Mouse (Mus musculus) liver, embryonic 11.5 days (tissue): ENCODE data around the gene Capzb. TPM values are rescaled to one million over a fixed set of nuclear protein-coding genes. Genes with fewer than 3 reads are reported as not detected.
A peak's percentile ranks its signal among the peaks of the same experiment; 100 is the strongest.

ENCODE experiments used
- ATAC-seq: fragments of 200-750 bp; cut with Nextera tagmentation; replicated peaks from 2 replicates; pipeline ENCODE4 v1.8.0; 2017; ENCODE audit warnings: moderate number of reproducible peaks, mild to moderate bottlenecking, moderate TSS enrichment, moderate library complexity; ENCODE audit not compliant: low FRiP score
- DNase-seq: peaks from one replicate; pipeline ENCODE4 v3.0.0-alpha.2; 2017; ENCODE audit warnings: low spot score
- H3K27ac ChIP-seq: fragments of 300-500 bp; sonication (generic); 2 replicates; pipeline ENCODE4 v1.5.1; 2014; ENCODE audit warnings: mild to moderate bottlenecking, low read depth, low read length, control low read depth
- H3K27me3 ChIP-seq: fragments of 300-500 bp; sonication (generic); replicated peaks from 2 replicates; pipeline ENCODE4 v1.6.1; 2014; ENCODE audit warnings: low read length, mixed read lengths; ENCODE audit not compliant: control insufficient read depth, insufficient read depth
- H3K36me3 ChIP-seq: fragments of 300-500 bp; sonication (generic); 2 replicates; pipeline ENCODE4 v1.6.1; 2014; ENCODE audit warnings: mild to moderate bottlenecking, low read length, moderate library complexity, mixed read lengths; ENCODE audit not compliant: control insufficient read depth, insufficient read depth
- H3K4me1 ChIP-seq: fragments of 300-500 bp; sonication (generic); replicated peaks from 2 replicates; pipeline ENCODE4 v1.6.1; 2014; ENCODE audit warnings: low read length, mixed read lengths; ENCODE audit not compliant: control insufficient read depth, insufficient read depth
- H3K4me2 ChIP-seq: fragments of 300-500 bp; sonication (generic); 2 replicates; pipeline ENCODE4 v1.6.1; 2014; ENCODE audit warnings: mild to moderate bottlenecking, control low read depth, moderate library complexity
- H3K4me3 ChIP-seq: fragments of 300-500 bp; sonication (generic); 2 replicates; pipeline ENCODE4 v1.5.1; 2014; ENCODE audit warnings: low read depth, low read length, control low read depth
- H3K9ac ChIP-seq: fragments of 300-500 bp; sonication (generic); 2 replicates; pipeline ENCODE4 v1.6.1; 2014; ENCODE audit warnings: low read depth, low read length, control low read depth
- H3K9me3 ChIP-seq: fragments of 300-500 bp; sonication (generic); 2 replicates; pipeline ENCODE4 v1.6.1; 2016; ENCODE audit warnings: low read length, inconsistent platforms, mixed read lengths; ENCODE audit not compliant: control insufficient read depth
- WGBS: fragments of 180-500 bp; shearing (Covaris S2); extraction: QIAGEN DNeasy Blood & Tissue Kit; methylation state at CpG from one replicate; pipeline ENCODE4 v1.1.7; 2014; 5-methylcytosine and 5-hydroxymethylcytosine counted together
- polyA plus RNA-seq: library from polyadenylated mRNA; unstranded; fragments of >200 nt; fragmentation: Nextera tagmentation; extraction: Ambion mirVana; gene quantifications from 2 replicates; pipeline ENCODE4 v1.2.1, GENCODE M21; 2014

Capzb gene
- 250 and 257 TPM in 2 replicates for polyA plus RNA-seq

DNA sequence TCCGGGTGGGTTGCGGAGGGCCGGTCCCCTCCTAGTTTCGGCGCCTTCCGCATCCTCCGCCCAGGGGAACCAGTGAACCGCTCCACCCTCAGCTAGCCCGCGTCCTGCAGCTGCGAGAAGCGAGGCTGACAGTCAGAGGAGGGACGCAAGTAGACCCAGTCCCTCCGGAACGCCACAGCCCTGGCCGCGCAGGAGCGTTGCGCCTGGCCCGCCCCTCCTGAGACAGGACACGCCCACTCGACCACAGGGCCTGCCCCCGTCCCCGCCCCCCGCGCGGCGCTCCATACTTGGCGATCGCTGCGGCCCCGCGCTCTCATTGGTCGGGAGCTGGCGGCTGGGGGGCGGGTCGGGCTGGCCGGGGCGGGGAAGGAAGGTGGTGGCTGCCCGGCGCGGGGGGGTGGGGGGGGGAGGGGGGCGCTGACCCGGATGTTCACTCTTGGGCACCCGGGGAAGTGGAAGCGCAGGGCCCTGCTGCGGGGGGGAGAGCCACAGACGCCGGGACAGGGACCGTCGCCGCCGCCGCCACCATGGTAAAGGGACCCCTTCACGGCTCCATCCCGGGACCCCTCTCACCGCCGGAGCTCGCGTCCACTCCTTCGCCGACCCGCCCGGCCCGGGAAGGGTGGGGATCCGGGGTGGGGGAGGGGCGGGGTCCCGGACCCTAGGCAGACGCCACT lies at the start of gene Capzb:
Gene Capzb (plus strand): TSS at position 401 of the 677 bp plus-strand sequence.
- peak within 1 kb of the TSS; percentile 80 for H3K4me3 ChIP-seq
- ATAC-seq (peak; percentile 96), DNase-seq (peak; percentile 99)
- peaks cover 61% of the 10 kb centered on the region for H3K4me1 ChIP-seq
- H3K9ac ChIP-seq = peak within 1 kb of the TSS; percentile 74
- H3K27me3 ChIP-seq = no peaks in the 10 kb centered on the region
- H3K9me3 ChIP-seq = no peaks in the 10 kb centered on the region
- H3K27ac ChIP-seq = peak within 1 kb of the TSS; percentile 85
- no peaks in the 10 kb centered on the region for H3K36me3 ChIP-seq
- H3K4me2 ChIP-seq = peak within 1 kb of the TSS; percentile 96
- under 1% methylated on average over 63 of the region's 69 CpGs for WGBS

DNA sequence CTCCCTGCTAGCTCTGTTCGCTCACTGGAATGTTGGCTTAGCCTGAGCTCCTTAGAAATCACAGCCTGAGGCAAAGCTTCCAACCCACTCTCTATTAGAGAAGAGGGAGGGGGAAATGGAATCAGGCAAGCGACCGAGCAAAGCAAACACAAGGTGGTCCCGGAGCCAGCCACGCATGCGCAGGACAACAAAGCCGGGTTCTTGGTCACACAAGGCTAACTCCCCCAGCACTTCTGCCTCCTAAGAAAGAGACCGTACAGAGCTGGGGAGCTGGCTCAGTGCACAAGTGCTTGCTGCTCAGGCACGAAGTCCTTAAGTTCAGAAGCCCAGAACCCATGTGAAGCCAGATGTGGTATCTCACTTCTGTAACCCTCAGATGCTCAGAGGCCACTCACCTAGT lies 49.7 kb upstream of the Capzb start:
- Histone ChIP-seq H3K4me3 (no peak overlapping the region), H3K27me3 (no peaks in the 10 kb centered on the region), H3K9ac (no peak overlapping the region), H3K9me3 (no peaks in the 10 kb centered on the region), H3K36me3 (no peaks in the 10 kb centered on the region), H3K27ac (no peak overlapping the region), H3K4me1 (peaks cover 3% of the 10 kb centered on the region; the same call in 1 of the 2 replicates), H3K4me2 (peak overlapping the region; percentile 34)
- 64% methylated on average over 9 of the region's 9 CpGs for WGBS
- DNase-seq = no peak
- ATAC-seq = no peak

DNA sequence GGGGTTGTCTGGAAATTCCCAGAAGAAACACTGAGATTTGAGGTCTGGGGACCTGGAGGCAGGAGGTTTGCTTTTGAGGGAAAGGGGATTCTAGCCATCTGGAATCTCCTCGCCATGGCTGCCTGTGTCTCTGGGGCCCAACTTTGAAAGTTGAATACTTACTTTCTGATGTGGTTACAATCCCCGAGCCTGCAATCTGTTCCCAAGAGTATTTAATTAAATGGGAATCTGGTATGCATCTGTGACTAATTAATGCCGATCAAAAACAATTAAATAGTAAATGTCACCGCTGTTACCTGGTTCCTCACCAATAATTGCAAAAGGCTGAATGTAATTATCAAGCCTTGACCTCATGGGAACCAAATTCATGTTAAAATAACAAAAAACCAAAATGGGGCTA lies 48.1 kb upstream of the Capzb start:
- WGBS = 85% methylated on average over 4 of the region's 4 CpGs
- ATAC-seq (no peak), DNase-seq (no peak)
- Histone ChIP-seq H3K27ac (no peak overlapping the region), H3K4me1 (peaks cover 3% of the 10 kb centered on the region; the same call in 1 of the 2 replicates), H3K4me2 (no peak overlapping the region), H3K27me3 (no peaks in the 10 kb centered on the region), H3K9ac (no peak overlapping the region), H3K4me3 (no peak overlapping the region), H3K36me3 (no peaks in the 10 kb centered on the region), H3K9me3 (0 out of 2 replicates have a peak, but pooled peaks cover 3% of the 10 kb centered on the region)

DNA sequence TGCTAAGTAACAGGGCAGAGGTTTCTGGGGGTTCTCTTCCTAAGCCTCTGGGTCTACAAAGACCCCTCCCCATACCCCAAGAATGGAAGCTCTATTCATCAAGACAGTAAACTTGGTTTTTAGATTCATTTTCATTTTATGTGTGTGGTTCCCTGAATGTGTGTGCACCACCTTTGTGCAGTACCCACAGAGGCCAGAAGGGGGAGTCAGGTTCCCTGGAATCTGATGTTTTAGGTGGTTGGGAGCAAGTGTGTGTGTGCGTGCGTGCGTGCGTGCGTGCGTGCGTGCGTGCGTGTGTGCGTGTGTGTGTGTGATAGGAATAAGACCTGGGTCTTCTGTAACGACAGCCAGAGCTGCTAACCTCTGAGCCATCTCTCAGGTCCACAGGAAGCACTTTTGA lies 47.5 kb upstream of the Capzb start:
- Histone ChIP-seq H3K36me3 (no peaks in the 10 kb centered on the region), H3K4me3 (no peak overlapping the region), H3K27ac (no peak overlapping the region), H3K4me2 (no peak overlapping the region), H3K4me1 (peaks cover 3% of the 10 kb centered on the region; the same call in 1 of the 2 replicates), H3K9me3 (0 out of 2 replicates have a peak, but pooled peaks cover 3% of the 10 kb centered on the region), H3K27me3 (no peaks in the 10 kb centered on the region), H3K9ac (no peak overlapping the region)
- ATAC-seq (no peak), DNase-seq (no peak)
- 87% methylated on average over 11 of the region's 11 CpGs for WGBS

DNA sequence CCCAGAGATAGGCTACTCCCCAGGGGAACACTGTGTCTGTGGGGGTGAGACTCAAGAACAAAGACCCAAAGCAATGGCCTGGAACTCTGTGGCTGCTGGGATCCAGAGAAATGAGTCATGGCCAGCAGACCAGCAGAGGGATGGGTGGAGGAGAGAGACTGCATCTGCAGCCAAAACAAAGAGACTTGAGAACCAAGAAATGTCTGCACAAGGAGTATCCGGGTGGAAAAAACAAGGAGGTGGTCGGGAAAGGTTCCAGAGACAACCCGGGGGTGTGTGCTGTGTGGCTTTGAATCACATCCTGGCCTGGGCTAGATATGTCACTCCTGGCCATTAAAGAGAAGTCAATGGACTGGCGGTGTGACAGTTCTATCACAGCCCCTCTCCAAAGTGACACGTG lies 45.9 kb upstream of the Capzb start:
- Histone ChIP-seq H3K4me3 (no peak overlapping the region), H3K4me2 (no peak overlapping the region), H3K9ac (no peak overlapping the region), H3K9me3 (0 out of 2 replicates have a peak, but pooled peaks cover 3% of the 10 kb centered on the region), H3K4me1 (peaks cover 3% of the 10 kb centered on the region; the same call in 1 of the 2 replicates), H3K36me3 (no peaks in the 10 kb centered on the region), H3K27ac (no peak overlapping the region), H3K27me3 (no peaks in the 10 kb centered on the region)
- WGBS = 65% methylated on average over 5 of the region's 5 CpGs
- no peak for DNase-seq
- no peak for ATAC-seq

DNA sequence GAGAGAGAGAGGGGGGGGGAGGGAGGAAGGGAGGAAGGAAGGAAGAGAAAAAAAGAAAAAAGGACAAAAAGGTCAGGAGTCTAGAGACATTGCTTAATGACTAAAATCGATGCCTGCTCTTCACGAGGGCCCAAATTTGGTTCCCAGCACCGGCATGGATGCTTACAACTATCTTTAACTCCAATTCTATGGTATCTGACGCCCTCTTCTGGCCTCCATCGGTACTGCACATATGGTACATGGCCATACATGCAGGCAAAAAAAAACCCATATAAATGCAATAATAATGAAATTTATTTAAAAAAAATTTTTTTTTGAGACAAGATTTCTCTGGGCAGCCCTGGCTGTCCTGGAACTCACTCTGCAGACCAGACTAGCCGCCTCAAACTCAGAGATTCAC lies 41.3 kb upstream of the Capzb start:
- Histone ChIP-seq H3K27me3 (no peaks in the 10 kb centered on the region), H3K27ac (no peak overlapping the region), H3K4me3 (no peak overlapping the region), H3K4me1 (no peaks in the 10 kb centered on the region), H3K36me3 (no peaks in the 10 kb centered on the region), H3K9me3 (0 out of 2 replicates have a peak, but pooled peaks cover 3% of the 10 kb centered on the region), H3K4me2 (no peak overlapping the region), H3K9ac (no peak overlapping the region)
- WGBS = 63% methylated on average over 6 of the region's 6 CpGs
- no peak for DNase-seq
- no peak for ATAC-seq

DNA sequence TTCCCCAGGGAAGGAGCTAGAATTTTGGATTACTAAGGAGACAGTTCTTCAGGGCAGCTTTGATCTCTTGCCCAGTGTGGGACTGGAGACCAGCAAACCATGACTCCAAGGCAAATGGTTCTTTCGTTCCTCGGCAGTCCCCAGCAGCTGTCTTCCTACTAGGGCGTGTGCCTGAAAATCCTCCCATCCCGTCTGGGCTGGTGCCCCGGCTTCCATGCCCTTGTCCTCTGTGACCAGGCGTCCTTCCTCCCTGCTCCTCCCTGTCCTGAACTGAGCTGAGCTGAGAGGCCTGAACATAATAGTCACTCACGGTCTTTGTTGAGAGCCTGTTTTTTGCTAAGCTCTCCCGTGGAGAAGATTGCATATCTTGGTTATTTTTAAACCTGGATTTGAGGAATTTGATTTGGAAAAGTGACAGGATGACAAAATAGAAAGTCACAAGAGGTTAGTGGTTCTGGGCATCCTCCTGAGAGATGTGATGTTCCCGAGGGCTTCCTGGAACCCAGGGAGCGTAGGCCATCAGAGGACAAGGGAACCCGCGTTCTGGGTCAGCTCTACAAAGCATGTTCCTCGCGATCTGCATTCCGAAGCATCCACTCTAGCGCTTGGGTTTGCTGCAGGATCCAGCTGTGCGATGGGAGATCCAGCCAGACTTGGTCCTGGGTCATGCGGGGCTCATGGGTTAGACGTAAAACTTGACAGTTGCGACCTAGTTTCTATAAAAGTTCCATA lies 38.0 kb upstream of the Capzb start:
- Histone ChIP-seq H3K4me3 (no peak overlapping the region), H3K27me3 (0 out of 2 replicates have a peak, but pooled peaks cover 3% of the 10 kb centered on the region), H3K27ac (no peak overlapping the region), H3K4me2 (no peak overlapping the region), H3K9me3 (no peaks in the 10 kb centered on the region), H3K9ac (no peak overlapping the region), H3K36me3 (no peaks in the 10 kb centered on the region), H3K4me1 (no peaks in the 10 kb centered on the region)
- 75% methylated on average over 20 of the region's 20 CpGs for WGBS
- ATAC-seq (no peak), DNase-seq (no peak)

DNA sequence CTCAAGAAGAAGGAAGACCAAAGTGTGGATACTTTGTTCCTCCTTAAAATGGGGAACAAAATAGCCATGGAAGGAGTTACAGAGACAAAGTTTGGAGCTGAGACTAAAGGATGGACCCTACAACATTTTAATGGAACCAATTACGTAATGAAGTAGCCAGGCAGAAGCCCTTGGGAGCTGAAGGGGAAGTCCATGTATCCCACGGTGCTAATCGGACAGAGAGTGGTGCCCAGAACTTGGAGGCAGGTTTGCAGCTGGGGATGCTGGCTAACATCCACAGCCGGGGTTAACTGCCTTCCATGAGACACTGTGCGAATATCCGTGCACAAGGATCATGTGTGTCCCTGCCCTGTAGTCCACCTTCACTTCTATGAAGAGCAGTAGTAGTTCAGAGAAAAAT lies 36.2 kb upstream of the Capzb start:
- H3K4me3 ChIP-seq = no peak overlapping the region
- H3K36me3 ChIP-seq = no peaks in the 10 kb centered on the region
- ATAC-seq (no peak), DNase-seq (no peak)
- no peak overlapping the region for H3K27ac ChIP-seq
- no peaks in the 10 kb centered on the region for H3K4me1 ChIP-seq
- H3K27me3 ChIP-seq = 0 out of 2 replicates have a peak, but pooled peaks cover 3% of the 10 kb centered on the region
- H3K4me2 ChIP-seq = no peak overlapping the region
- WGBS = 80% methylated on average over 6 of the region's 6 CpGs
- no peak overlapping the region for H3K9ac ChIP-seq
- H3K9me3 ChIP-seq = no peaks in the 10 kb centered on the region
